Mouse (Mus musculus): ENCODE data around the gene Foxp1. TPM values are rescaled to one million over a fixed set of nuclear protein-coding genes. Genes with fewer than 3 reads are reported as not detected.

The Foxp1 gene
- total and polyA plus RNA-seq, 3 experiments = 16.1 to 42.0 TPM; not detected in 1

- DNase-seq (ENCODE audit: low read depth, low spot score) = no peak
- Histone ChIP-seq H3K9me3 (replicated peaks; ENCODE audit: insufficient read depth, low read length) (no peaks in the 10 kb centered on the region), H3K9ac (ENCODE audit: control insufficient read depth, low read depth, low read length, poor library complexity, severe bottlenecking) (no peak overlapping the region), H3K4me3 (ENCODE audit: control insufficient read depth in 1 of 2, insufficient read depth in 1 of 2, low read depth in 2 of 2, low read length in 2 of 2) (no peak overlapping the region), H3K27me3 (ENCODE audit: control insufficient read depth in 1 of 2, insufficient read depth in 2 of 2, low read length in 2 of 2) (no peaks in the 10 kb centered on the region), H3K79me2 (ENCODE audit: control insufficient read depth, insufficient read depth, low read length, poor library complexity) (no peaks in the 10 kb centered on the region), H3K36me3 (ENCODE audit: control insufficient read depth in 1 of 2, insufficient read depth in 2 of 2, low read length in 2 of 2) (peaks cover 0 to 3% of the 10 kb centered on the region in 2 experiments; a peak in 1 of 4 replicates), H3K27ac (ENCODE audit: control insufficient read depth, low read depth, low read length) (no peak overlapping the region), H3K4me1 (ENCODE audit: control insufficient read depth in 1 of 2, insufficient read depth in 2 of 2, low read length in 2 of 2) (peaks cover 0 to 5% of the 10 kb centered on the region in 2 experiments; a peak in 2 of 4 replicates)
- no peak for TF ChIP-seq TCF12 (IDR thresholded peaks at IDR 0.05; ENCODE audit: low read depth, low read length)
- TF ChIP-seq RAD21 (IDR thresholded peaks at IDR 0.05; ENCODE audit: low read depth, low read length) = no peak
- TF ChIP-seq NRF1 (IDR thresholded peaks at IDR 0.05; ENCODE audit: insufficient read depth, low read depth, low read length, poor library complexity, severe bottlenecking) = no peak
- no peak for TF ChIP-seq BHLHE40 (IDR thresholded peaks at IDR 0.05; ENCODE audit: borderline replicate concordance, low read depth, low read length)
- no peak for TF ChIP-seq GABPA (IDR thresholded peaks at IDR 0.05; ENCODE audit: low read depth, low read length)
- no peak for TF ChIP-seq HCFC1 (IDR thresholded peaks at IDR 0.05; ENCODE audit: low read depth, low read length)
- no peak for TF ChIP-seq TAL1 (IDR thresholded peaks at IDR 0.05; ENCODE audit: low read length)
- no peak for TF ChIP-seq CHD2 (IDR thresholded peaks at IDR 0.05; ENCODE audit: low read length)
- TF ChIP-seq ZKSCAN1 (IDR thresholded peaks at IDR 0.05; ENCODE audit: low read depth, low read length) = no peak
- no peak for TF ChIP-seq POLR2AphosphoS2 (IDR thresholded peaks at IDR 0.05; ENCODE audit: low read length)
- TF ChIP-seq USF1 (IDR thresholded peaks at IDR 0.05; ENCODE audit: low read depth, low read length) = no peak
- TF ChIP-seq NELFE (IDR thresholded peaks at IDR 0.05; ENCODE audit: low read depth, low read length) = no peak
- no peak for TF ChIP-seq SMC3 (IDR thresholded peaks at IDR 0.05; ENCODE audit: low read depth, low read length)
Measured at GRCm38 (mm10) chr6:99375376-99375775, 147.1 kb downstream of the Foxp1 start.

- H3K79me2 ChIP-seq (ENCODE audit: control insufficient read depth, insufficient read depth, low read length, poor library complexity) = no peaks in the 10 kb centered on the region
- TF ChIP-seq MYC (IDR thresholded peaks at IDR 0.05; ENCODE audit: low read depth, low read length) = no peak
- TF ChIP-seq RAD21 (IDR thresholded peaks at IDR 0.05; ENCODE audit: low read depth, low read length) = no peak
- no peak for TF ChIP-seq ZNF384 (IDR thresholded peaks at IDR 0.05; ENCODE audit: low read depth, low read length)
- TF ChIP-seq USF1 (IDR thresholded peaks at IDR 0.05; ENCODE audit: low read depth, low read length) = no peak
- no peak for TF ChIP-seq ETS1 (IDR thresholded peaks at IDR 0.05; ENCODE audit: low read depth, low read length)
- no peak for TF ChIP-seq USF2 (IDR thresholded peaks at IDR 0.05; ENCODE audit: borderline replicate concordance in 1 of 2, insufficient read depth in 1 of 2, low read depth in 1 of 2, low read length in 2 of 2)
- TF ChIP-seq TCF12 (IDR thresholded peaks at IDR 0.05; ENCODE audit: low read depth, low read length) = no peak
- H3K27ac ChIP-seq (ENCODE audit: control insufficient read depth, low read depth, low read length) = no peak overlapping the region
- DNase-seq (ENCODE audit: low read depth, low spot score) = no peak
- H3K9me3 ChIP-seq (replicated peaks; ENCODE audit: insufficient read depth, low read length) = no peaks in the 10 kb centered on the region
- peaks cover 0 to 3% of the 10 kb centered on the region in 2 experiments; a peak in 1 of 4 replicates for H3K36me3 ChIP-seq (ENCODE audit: control insufficient read depth in 1 of 2, insufficient read depth in 2 of 2, low read length in 2 of 2)
- no peaks in the 10 kb centered on the region for H3K27me3 ChIP-seq (ENCODE audit: control insufficient read depth in 1 of 2, insufficient read depth in 2 of 2, low read length in 2 of 2)
- peaks cover 0 to 5% of the 10 kb centered on the region in 2 experiments; a peak in 2 of 4 replicates for H3K4me1 ChIP-seq (ENCODE audit: control insufficient read depth in 1 of 2, insufficient read depth in 2 of 2, low read length in 2 of 2)
- H3K4me3 ChIP-seq (ENCODE audit: control insufficient read depth in 1 of 2, insufficient read depth in 1 of 2, low read depth in 2 of 2, low read length in 2 of 2) = no peak overlapping the region
- no peak overlapping the region for H3K9ac ChIP-seq (ENCODE audit: control insufficient read depth, low read depth, low read length, poor library complexity, severe bottlenecking)
Measured at GRCm38 (mm10) chr6:99374448-99375271, 147.9 kb downstream of the Foxp1 start.

All from MEL (cell line).